Mouse (Mus musculus) heart, postnatal 36 days (tissue): Measurements from ENCODE around the gene Slc29a3. TPM values are rescaled to one million over a fixed set of nuclear protein-coding genes. Genes with fewer than 3 reads are reported as not detected.
"Not testable (repeated sequence)": the region's sequence is repeated elsewhere in the genome, so short reads cannot be mapped to it uniquely, and the experiment has no call there.

Experiments
- DNase-seq, 2 experiments: peaks; one replicate each; pipeline ENCODE4 v3.0.0; 2021 to 2022
- intact Hi-C: fragments of 180-260 bp; cut with DNase I; formaldehyde crosslinking; loops from one replicate; pipeline ENCODE4 v1.15.1; 2025
- total RNA-seq, 2 experiments: library from RNA; stranded (reverse); gene quantifications; 2 replicates each; pipeline ENCODE4 v1.2.3; 2021

Gene Slc29a3
- total RNA-seq, 2 experiments from 2014 or later = 3.2 to 6.7 TPM

- intact Hi-C loops = no loop called here
- no peak for DNase-seq
Measured at GRCm38 (mm10) chr10:60733471-60733870, 19.1 kb downstream of the Slc29a3 start.

- intact Hi-C loops = no loop called here
- no peak for DNase-seq
Measured at GRCm38 (mm10) chr10:60732397-60732861, 20.2 kb downstream of the Slc29a3 start.

- intact Hi-C loops = no loop called here
- no peak for DNase-seq
Measured at GRCm38 (mm10) chr10:60731742-60732141, 20.9 kb downstream of the Slc29a3 start.

GRCm38 (mm10) chr10:60727301-60727700 is 25.3 kb downstream of the Slc29a3 start:
- no peak for DNase-seq
- intact Hi-C loops = no loop called here

- intact Hi-C loops = no loop called here
- DNase-seq = no peak
Measured at GRCm38 (mm10) chr10:60726896-60727295, 25.7 kb downstream of the Slc29a3 start.

- no peak for DNase-seq
- intact Hi-C loops = no loop called here
Measured at GRCm38 (mm10) chr10:60724496-60724895, 28.1 kb downstream of the Slc29a3 start.

- DNase-seq = no peak
- intact Hi-C loops = no loop called here
Measured at GRCm38 (mm10) chr10:60723345-60723744, 29.2 kb downstream of the Slc29a3 start.

GRCm38 (mm10) chr10:60721640-60722039 is 31.0 kb downstream of the Slc29a3 start:
- intact Hi-C loops = no loop called here
- DNase-seq = no peak

- intact Hi-C loops = no loop called here
Measured at GRCm38 (mm10) chr10:60720461-60720860, 32.1 kb downstream of the Slc29a3 start.

GRCm38 (mm10) chr10:60718491-60718890 is 34.1 kb downstream of the Slc29a3 start:
- no peak for DNase-seq

More at GRCm38 (mm10) chr10:60720461-60720860, 32.1 kb downstream of the Slc29a3 start:
- DNase-seq = no peak

GRCm38 (mm10) chr10:60716449-60716848 is 36.1 kb downstream of the Slc29a3 start:
- DNase-seq = no peak
- intact Hi-C loops = no loop called here

More at GRCm38 (mm10) chr10:60718491-60718890, 34.1 kb downstream of the Slc29a3 start:
- intact Hi-C loops = no loop called here

- intact Hi-C loops, DNase-seq: not testable (repeated sequence)
Measured at GRCm38 (mm10) chr10:60712299-60712698, 40.3 kb downstream of the Slc29a3 start.

- intact Hi-C loops = no loop called here
- DNase-seq = no peak
Measured at GRCm38 (mm10) chr10:60708837-60709236, 43.8 kb downstream of the Slc29a3 start.

- intact Hi-C loops = no loop called here
- no peak for DNase-seq
Measured at GRCm38 (mm10) chr10:60706268-60706667, 46.3 kb downstream of the Slc29a3 start.

GRCm38 (mm10) chr10:60705134-60705533 is 47.5 kb downstream of the Slc29a3 start:
- DNase-seq = no peak
- intact Hi-C loops = no loop called here

GRCm38 (mm10) chr10:60697775-60698174 is 54.8 kb downstream of the Slc29a3 start:
- no peak for DNase-seq
- intact Hi-C loops = loop anchor here (1.0 to 2.0 kb wide), 5 partner anchors 57 to 392 kb away; no protein-coding TSS in a partner anchor

GRCm38 (mm10) chr10:60696975-60697374 is 55.6 kb downstream of the Slc29a3 start:
- intact Hi-C loops = loop anchor here (1.0 to 2.0 kb wide), 5 partner anchors 58 to 392 kb away; no protein-coding TSS in a partner anchor
- DNase-seq = peak; percentile 74 to 82

- intact Hi-C loops = loop anchor here (2.0 kb wide), 3 partner anchors 58 to 288 kb away; no protein-coding TSS in a partner anchor
- no peak for DNase-seq
Measured at GRCm38 (mm10) chr10:60696390-60696789, 56.2 kb downstream of the Slc29a3 start, which contains the start of gene Cdh23. Gene Cdh23 (minus strand): TSS chr10:60696490.

GRCm38 (mm10) chr10:60691671-60692390 is 60.8 kb downstream of the Slc29a3 start:
- intact Hi-C loops = no loop called here
- no peak for DNase-seq

GRCm38 (mm10) chr10:60690960-60691359 is 61.6 kb downstream of the Slc29a3 start:
- DNase-seq = peak in 1 of 2 experiments; percentile 26
- intact Hi-C loops = no loop called here

GRCm38 (mm10) chr10:60689396-60689795 is 63.2 kb downstream of the Slc29a3 start:
- intact Hi-C loops = loop anchor here (5.0 kb wide), 1 partner anchor 62 kb away; no protein-coding TSS in a partner anchor
- no peak for DNase-seq
